Mouse (Mus musculus) liver, postnatal 0 days (tissue): ENCODE data around the gene Sytl1.

Experiments
- CTCF ChIP-seq: sonication (generic); IDR thresholded peaks from 2 replicates; pipeline ENCODE4 v1.5.1; 2016; ENCODE audit warnings: antibody characterized with exemption, low read depth
- EP300 ChIP-seq: IDR thresholded peaks from 2 replicates; pipeline ENCODE4 v1.6.1; 2016; ENCODE audit warnings: antibody characterized with exemption, low read depth, mild to moderate bottlenecking

- TF ChIP-seq CTCF (no peak), EP300 (no peak)
Observed at GRCm38 (mm10) chr4:133292901-133293843, 30.3 kb upstream of the Sytl1 start.
